Mouse (Mus musculus) embryonic fibroblast, embryonic 13.5 days (primary cell): ENCODE results near the gene Ptgs1.

Experiments
- CTCF ChIP-seq: IDR thresholded peaks from 2 replicates; pipeline ENCODE4 v1.5.1; 2011; ENCODE audit warnings: mild to moderate bottlenecking, control low read depth, low read length, moderate library complexity, borderline replicate concordance; ENCODE audit not compliant: insufficient read depth
- POLR2A ChIP-seq: IDR thresholded peaks from 2 replicates; pipeline ENCODE4 v1.6.1; 2011; ENCODE audit warnings: low read depth, mild to moderate bottlenecking, control low read depth, low read length, moderate library complexity

DNA sequence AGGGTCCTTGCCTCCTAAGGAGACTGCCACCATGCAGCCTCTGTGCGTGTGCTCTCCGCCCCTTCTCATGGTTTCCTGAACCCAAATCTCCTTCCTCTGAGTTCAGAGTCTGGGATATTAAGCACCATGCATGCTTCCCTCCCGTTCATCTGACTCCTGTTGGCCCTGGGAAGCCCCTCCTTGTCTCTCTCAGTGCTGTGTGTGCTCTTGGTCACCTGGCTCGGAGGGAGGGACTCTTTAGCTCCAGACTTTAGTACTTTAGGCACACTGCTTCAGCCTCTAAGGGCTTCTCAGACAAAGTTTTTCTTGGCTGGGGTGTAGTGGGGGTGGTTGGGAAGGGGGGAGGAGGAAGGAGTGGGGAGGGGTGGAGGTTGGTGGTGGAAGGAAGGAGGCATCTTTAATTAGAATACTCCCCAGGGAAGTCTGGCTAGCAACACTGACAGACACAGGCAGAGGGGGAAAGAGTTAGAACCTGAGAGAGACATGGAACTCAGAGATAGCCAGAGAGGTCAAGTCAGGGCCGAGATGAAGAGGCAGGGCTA, 12.5 kb upstream of the Ptgs1 start:
- no peak for TF ChIP-seq CTCF
- TF ChIP-seq POLR2A, result no peak
